Mouse (Mus musculus) regulatory T cell (primary cell): ENCODE measurements around the gene Fxyd2.

Experiments used
- in situ Hi-C: fragments of 300-600 bp; cut with MboI, MseI; formaldehyde crosslinking; loops from one replicate; pipeline ENCODE4 v1.15.1; 2025; ENCODE audit warnings: high pct_unique_total_duplicates

The Fxyd2 gene

GRCm38 (mm10) chr9:45399434-45399833, at the start of gene Fxyd2:
TSS of gene Fxyd2 (plus strand) at chr9:45399669.
- in situ Hi-C loops = no loop called here

DNA sequence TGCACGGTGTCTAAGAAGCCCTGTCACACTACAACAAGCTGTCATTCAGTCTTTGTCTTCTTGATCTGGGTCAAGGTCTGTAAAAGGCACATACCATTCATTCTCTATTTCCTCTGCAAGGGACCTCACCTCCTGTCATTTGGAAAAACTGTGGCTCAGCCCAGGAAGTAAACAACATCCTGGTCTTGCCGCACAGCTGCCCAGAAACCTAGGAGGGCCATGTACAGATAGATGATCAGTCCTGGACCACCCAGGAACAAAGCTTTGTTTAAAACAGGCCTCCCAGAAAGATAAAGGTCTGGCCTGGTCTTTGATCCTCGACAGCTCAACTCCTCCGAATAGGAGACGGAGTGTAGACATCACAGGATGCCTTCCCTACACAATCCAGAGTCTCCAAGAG, 49.6 kb upstream of the Fxyd2 start:
- in situ Hi-C loops = no loop called here

GRCm38 (mm10) chr9:45355192-45355591, 44.3 kb upstream of the Fxyd2 start:
- in situ Hi-C loops = no loop called here

- in situ Hi-C loops = no loop called here
Observed at GRCm38 (mm10) chr9:45358356-45358755, 41.1 kb upstream of the Fxyd2 start.

GRCm38 (mm10) chr9:45362051-45362461, 37.4 kb upstream of the Fxyd2 start:
- in situ Hi-C loops = no loop called here

GRCm38 (mm10) chr9:45363639-45364214, 35.7 kb upstream of the Fxyd2 start:
- in situ Hi-C loops = no loop called here

GRCm38 (mm10) chr9:45367716-45368115, 31.8 kb upstream of the Fxyd2 start:
- in situ Hi-C loops = no loop called here

DNA sequence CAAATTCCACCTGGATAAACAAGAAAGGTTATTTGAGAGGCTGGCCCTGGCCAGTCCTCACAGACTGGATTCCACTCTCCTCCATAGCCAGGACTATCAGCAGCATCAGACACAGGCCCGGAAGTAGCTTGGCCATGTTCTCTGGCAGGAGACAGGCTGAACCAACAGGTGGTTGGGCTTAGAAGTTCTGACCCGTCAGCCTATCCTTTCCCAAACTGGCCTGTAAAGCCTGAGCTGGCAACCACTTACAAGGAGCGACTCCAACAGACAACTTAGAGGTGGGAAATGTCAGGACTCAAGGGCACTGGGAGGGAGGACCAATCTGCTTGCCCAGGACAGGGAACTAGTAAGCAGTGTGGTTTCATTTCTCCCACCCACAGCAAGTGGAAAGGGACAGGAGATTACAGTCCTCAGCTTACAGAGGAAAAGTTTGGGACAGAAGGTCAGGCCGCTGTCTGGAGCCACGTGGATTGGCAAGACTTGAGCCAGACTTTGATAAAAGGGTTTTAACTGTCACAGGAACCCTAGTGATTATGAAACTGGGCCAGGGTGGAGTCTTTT, 31.0 kb upstream of the Fxyd2 start:
- in situ Hi-C loops = no loop called here

- in situ Hi-C loops = no loop called here
Observed at GRCm38 (mm10) chr9:45370117-45370561, 29.3 kb upstream of the Fxyd2 start, which contains the start of gene Fxyd6. TSS of gene Fxyd6 (plus strand) at chr9:45370185.

- in situ Hi-C loops = no loop called here
Observed at GRCm38 (mm10) chr9:45370616-45371336, 28.7 kb upstream of the Fxyd2 start.

DNA sequence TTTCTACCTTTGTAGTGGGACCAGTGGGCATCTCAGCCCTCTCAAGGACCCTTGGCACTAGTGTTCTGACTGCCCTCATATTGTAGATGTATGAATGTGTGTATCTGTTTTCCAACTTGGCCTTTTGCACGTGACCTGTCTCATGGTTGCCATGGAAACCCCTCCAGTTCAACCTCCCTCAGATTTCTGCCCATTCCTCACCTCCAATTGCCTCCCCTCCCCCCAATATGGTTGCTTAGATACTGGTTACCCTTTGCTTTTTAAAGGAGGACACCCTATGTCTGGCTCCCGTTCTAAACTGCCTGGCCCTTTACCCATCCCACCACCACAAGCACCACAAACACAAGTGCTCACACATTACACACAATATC, 28.1 kb upstream of the Fxyd2 start:
- in situ Hi-C loops = no loop called here

- in situ Hi-C loops = no loop called here
Observed at GRCm38 (mm10) chr9:45373896-45374295, 25.6 kb upstream of the Fxyd2 start.

DNA sequence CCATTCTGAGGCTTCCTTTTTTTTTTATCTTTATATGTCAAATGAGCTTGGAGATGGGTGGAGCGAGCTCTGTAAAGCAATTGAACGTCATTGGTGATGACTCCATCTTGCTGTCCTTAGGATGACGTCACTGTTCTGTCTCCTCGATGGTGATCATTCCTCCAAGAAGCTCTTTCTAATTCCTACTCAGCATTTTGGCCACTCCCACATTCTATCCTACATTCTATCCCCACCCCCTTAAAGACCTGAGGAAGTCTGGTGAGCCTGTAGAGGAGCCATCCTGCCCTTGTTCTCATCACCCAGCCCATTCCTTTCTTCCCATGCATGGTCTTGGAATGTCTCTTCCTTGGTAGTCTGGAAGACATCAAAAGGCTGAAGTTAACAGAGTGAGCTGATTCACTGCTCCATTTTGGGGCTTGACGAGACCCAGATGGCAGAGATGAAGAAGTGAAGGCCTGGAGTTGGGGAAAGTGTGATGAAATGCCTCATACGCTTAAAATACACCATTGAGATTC, 24.4 kb upstream of the Fxyd2 start:
- in situ Hi-C loops = no loop called here

- in situ Hi-C loops = no loop called here
Observed at GRCm38 (mm10) chr9:45376427-45376826, 23.0 kb upstream of the Fxyd2 start.

DNA sequence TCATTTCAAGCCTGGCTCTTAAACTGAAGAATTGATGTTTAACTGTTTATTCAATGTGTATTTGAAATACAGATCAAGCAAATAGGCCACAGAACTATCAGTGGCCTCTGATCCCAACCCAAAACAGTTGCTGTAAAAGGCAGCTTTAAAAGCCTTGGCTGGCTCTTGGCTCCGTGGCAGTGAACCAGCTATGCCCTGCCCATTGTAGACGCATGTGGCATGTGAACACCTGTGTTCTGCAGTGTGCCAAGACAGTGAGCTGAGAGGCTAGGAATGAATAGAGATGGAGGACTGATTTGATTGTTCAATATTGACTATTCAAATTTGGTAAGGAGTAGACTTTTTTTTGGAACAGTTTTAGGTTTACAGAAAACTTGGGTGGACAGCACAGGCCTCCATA, 22.6 kb upstream of the Fxyd2 start:
- in situ Hi-C loops = no loop called here

DNA sequence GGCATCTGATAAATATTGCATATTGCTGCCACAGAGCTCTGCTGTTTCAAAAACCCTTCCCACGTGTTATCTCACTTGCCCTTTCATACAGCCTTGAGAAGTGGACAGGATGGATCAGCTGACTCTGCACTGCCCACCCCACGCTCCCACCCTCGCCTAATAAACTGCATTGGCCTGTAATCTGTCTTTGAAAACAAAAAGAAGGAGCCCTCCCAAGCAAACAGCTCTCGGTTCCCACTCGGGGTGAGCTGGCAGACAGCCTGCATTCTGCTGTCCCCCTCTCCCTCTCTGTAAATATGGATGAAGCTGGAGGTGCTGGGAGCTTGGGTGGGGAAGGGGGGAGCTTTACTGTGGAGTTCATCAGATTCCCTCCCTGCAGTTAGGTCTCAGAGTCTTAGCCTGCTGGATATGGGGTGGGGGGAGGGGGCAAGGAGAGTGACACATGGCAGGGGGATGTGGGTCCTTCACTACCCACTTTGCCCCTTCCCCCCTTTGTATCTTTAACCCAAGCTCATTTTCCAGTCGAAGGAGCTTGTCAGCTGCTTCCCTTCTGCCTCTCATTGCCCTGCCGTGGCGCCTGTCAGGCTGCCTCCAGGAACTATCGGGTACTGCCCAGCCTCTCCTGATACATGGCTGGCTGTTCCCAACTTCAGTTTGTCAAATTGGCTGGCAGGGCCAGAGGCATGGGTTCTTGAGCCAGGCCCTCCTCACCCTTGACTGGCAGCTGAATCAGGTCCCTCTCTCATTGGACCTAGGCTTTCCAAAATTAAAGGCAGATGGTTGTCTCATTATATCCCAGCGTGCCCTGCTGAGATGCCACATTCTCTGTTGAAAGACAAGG, 18.8 kb upstream of the Fxyd2 start:
- in situ Hi-C loops = no loop called here

DNA sequence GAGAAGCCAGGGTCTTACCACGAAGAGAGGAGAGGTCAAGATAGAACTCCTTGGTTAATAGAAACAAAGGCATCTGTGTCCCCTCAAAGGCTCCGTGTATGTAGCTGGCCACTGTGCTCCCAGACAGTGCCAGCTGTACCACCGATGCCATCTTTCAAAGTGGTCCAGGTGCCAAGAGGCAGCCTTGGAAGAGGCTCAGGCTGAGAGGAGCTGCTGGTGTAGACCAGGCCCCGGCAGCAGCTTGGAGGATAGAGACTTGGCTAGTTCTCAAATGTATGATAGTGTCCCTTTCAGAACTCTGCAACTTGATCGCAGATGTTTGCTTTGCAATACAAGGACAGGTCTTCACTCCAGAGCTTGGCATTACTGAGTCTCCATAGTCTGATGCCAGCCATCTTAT, 17.1 kb upstream of the Fxyd2 start:
- in situ Hi-C loops = no loop called here

DNA sequence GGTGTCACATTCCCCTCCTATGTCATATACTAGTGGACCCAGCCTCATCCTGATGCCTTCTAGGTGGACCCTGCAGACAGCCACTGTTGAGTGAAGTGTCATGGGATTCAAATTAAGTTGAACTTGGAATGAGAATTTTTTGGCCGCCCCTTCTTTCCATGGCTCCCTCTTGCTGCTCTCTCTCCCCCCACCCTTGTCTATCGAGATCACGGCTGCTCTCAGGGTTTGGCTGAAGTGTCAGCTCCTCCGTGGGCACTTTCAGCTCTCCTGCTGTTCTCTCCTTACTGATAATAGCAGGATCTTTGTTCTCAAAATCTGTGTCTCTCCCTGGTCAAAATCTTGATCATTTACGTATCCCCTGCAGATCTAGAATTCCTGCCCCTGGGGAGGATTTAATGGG, 16.6 kb upstream of the Fxyd2 start:
- in situ Hi-C loops = no loop called here

DNA sequence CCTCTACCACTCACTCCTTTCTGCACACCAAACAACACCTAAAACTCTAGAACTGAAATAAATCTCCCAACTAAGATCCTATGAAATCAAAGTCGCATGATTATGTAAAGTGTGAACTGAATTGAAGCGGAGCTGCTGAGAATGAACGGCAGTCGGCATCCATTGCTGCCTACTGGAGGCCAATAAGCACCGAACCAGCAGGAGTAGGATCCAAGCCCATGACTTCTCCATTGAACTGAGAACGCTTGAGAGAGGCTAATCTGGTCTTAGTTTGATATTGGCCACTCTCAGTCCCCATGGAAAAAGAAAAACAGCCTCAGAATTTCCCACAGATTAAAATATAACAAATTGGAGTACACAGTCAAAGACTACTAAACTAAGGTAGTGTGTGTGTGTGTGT, 15.6 kb upstream of the Fxyd2 start:
- in situ Hi-C loops = no loop called here

- in situ Hi-C loops = no loop called here
Observed at GRCm38 (mm10) chr9:45386698-45387097, 12.8 kb upstream of the Fxyd2 start.

DNA sequence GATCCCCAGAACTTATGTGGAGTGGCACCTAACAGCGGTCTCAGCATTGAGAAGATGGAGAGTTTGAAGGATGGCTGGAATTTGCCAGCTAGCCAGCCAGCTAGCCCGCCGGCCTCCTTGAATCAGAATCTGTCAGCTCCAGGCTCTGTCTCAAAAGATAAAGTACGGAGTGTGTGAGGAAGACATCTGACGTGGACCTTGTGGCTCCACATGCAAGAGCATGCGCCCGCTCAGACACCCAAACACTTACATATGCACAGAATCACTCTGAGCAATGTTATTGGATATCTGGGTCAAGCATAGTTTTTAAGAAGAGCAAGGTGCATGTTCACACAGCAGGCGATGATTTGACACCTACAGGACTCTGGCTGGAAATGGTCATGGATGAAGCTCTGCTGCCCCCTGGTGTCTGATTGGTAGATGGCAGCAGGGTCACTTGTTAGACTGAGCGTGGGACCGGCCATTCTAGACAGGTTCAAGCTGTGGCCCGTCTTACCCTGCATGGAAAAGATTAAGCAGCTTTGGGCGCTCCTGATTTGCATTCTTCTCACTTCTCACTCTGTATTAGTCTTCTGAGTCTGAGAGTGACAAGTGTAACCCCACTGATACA, 11.0 kb upstream of the Fxyd2 start:
- in situ Hi-C loops = no loop called here

GRCm38 (mm10) chr9:45389596-45389995, 9.9 kb upstream of the Fxyd2 start:
- in situ Hi-C loops = no loop called here
